Mouse (Mus musculus): ENCODE measurements around the gene Tnfaip8l3. TPM values are rescaled to one million over a fixed set of nuclear protein-coding genes. Genes with fewer than 3 reads are reported as not detected.

Tnfaip8l3 gene
- polyA plus RNA-seq, 1 experiment from 2014 or later, result 0.76 TPM

GRCm38 (mm10) chr9:53973929-53974327 lies 94.3 kb downstream of the Tnfaip8l3 start:
- no peak for TF ChIP-seq CTCF (IDR thresholded peaks at IDR 0.05; ENCODE audit: low read depth)
- WGBS, result 29% methylated on average over 13 of the region's 13 CpGs
- DNase-seq (no peak), ATAC-seq (ENCODE audit: insufficient read depth) (no peak)
- Histone ChIP-seq H3K27me3 (ENCODE audit: insufficient read depth, low read length) (peaks cover 36% of the 10 kb centered on the region), H3K4me3 (ENCODE audit: low read depth, low read length) (no peak overlapping the region; the same call in 1 of the 2 replicates), H3K4me1 (ENCODE audit: insufficient read depth) (no peaks in the 10 kb centered on the region), H3K9me3 (ENCODE audit: low read depth, low read length) (no peaks in the 10 kb centered on the region), H3K4me2 (no peak overlapping the region; the same call in 1 of the 2 replicates), H3K36me3 (ENCODE audit: insufficient read depth) (no peaks in the 10 kb centered on the region), H3K9ac (no peak overlapping the region), H3K27ac (ENCODE audit: low read depth) (no peak overlapping the region)

Other genes starting within 250 kb of the Tnfaip8l3 start
- gene Sln, start 218.2 kb downstream of the Tnfaip8l3 start, polyA plus RNA-seq (2014; fragmentation: Nextera tagmentation; extraction: Ambion mirVana), result 0.13 and 7.0 TPM in 2 replicates
- gene Elmod1, start 93.1 kb downstream of the Tnfaip8l3 start, polyA plus RNA-seq (2014; fragmentation: Nextera tagmentation; extraction: Ambion mirVana), result not detected in 2 replicates
- not detected in 2 replicates for gene Cyp19a1, start 199.7 kb upstream of the Tnfaip8l3 start, polyA plus RNA-seq (2014; fragmentation: Nextera tagmentation; extraction: Ambion mirVana)
- gene Gldn, start 218.1 kb upstream of the Tnfaip8l3 start, polyA plus RNA-seq (2014; fragmentation: Nextera tagmentation; extraction: Ambion mirVana), result not detected in 2 replicates